Mouse (Mus musculus) brain, embryonic 18.5 days (tissue): ENCODE data around the gene Olfr68.
"Not testable (repeated sequence)": the region's sequence is repeated elsewhere in the genome, so short reads cannot be mapped to it uniquely, and the experiment has no call there.

Source experiments
- DNase-seq: peaks from one replicate; pipeline ENCODE4 v3.0.0-alpha.2; 2012; ENCODE audit warnings: low read depth, low spot score

Olfr68 gene

DNA sequence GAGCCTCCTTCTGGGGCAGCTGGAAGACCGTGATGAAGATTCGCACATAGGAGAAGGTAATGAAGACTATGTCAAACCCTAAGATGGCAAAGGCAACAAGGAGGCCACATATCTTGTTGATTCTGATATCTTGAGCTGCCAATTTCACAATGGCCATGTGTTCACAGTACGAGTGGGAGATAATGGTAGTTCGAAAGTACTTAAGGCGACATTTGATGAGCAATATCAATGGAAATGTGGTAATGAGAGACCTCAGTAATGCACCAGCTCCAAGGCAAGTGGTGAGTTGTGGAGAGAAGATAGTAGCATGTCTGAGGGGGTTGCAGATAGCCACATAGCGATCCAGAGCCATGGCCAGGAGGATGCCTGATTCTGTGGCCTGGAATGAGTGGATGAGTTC is 11.8 kb downstream of the Olfr68 start:
- DNase-seq = not testable (repeated sequence)

DNA sequence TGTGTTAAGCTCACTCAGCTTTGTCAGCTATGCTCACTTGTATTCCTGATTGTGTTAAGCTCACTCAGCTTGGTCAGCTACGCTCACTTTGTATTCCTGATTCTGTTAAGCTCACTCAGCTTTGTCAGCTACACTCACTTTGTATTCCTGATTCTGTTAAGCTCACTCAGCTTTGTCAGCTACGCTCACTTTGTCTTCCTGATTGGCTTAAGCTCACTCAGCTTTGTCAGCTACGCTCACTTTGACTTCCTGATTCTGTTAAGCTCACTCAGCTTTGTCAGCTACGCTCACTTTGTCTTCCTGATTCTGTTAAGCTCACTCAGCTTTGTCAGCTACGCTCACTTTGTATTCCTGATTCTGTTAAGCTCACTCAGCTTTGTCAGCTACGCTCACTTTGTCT is 17.3 kb downstream of the Olfr68 start:
- DNase-seq = not testable (repeated sequence)

DNA sequence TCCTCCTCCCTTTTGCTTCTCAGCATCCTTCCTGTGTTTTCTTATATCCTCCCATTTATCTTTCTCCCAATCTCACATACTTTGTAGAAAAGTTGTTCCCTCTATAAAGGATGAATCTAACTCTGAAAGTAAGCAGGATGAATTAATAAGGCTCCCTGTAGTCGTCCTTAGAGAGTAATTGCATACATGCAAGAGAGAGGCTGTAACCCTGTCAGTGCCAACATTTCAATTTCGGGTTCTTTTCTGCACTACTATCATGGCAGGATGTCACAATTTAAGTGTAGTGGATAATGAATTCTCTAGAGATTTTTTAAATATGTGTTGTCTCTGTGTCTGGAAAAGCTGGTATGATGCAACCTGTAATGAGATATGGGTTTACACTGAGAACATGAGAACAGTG is 22.3 kb downstream of the Olfr68 start, which contains the start of gene Olfr630:
TSS of gene Olfr630 (minus strand) at position 101 of the 400 bp plus-strand sequence.
- no peak for DNase-seq

DNA sequence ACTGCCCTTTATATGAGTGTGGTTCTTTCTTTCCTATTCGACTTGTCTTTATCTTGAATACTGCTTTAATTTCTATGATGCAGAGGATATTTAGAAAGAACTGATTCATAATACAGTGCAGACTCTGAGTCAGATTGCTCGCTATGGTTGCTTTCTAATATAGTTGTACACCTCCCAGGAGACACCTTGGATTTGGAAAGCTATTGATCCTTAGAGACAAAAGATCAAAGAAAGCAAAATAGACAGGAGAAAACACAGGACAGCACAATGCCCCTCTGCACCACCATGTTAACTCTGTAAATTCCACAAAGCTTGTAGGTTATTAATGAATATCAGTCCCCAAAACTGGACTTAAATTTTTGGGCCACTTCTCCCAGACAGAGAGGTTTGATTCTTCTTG is 34.7 kb downstream of the Olfr68 start, which contains the start of gene Olfr629:
TSS of gene Olfr629 (minus strand) at position 101 of the 400 bp plus-strand sequence.
- no peak for DNase-seq

DNA sequence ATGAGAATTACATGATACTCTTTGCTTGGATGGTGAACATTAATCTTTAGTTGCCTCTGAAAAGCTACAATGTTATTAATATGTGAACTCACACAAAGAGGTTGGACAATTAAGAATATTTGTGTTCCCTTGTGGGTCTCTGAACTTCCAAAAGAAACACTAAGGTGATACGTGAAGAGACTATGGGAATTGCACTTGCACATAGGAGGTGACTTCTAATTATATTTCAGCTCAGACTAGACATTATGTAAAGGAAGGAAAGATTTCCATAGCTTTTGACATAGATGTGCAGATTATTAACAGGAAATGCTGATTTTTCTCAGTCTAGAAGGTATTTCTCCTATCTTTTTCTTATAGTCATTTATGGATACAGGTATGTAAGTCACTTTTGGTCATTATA is 49.4 kb downstream of the Olfr68 start, which contains the start of gene Olfr628:
TSS of gene Olfr628 (plus strand) at position 301 of the 400 bp plus-strand sequence.
- DNase-seq = no peak
